Mouse (Mus musculus): ENCODE data around the gene Tbx3. TPM values are rescaled to one million over a fixed set of nuclear protein-coding genes. Genes with fewer than 3 reads are reported as not detected.

Gene Tbx3
- polyA plus RNA-seq, 1 experiment from 2014 or later: 1.7 TPM

DNA sequence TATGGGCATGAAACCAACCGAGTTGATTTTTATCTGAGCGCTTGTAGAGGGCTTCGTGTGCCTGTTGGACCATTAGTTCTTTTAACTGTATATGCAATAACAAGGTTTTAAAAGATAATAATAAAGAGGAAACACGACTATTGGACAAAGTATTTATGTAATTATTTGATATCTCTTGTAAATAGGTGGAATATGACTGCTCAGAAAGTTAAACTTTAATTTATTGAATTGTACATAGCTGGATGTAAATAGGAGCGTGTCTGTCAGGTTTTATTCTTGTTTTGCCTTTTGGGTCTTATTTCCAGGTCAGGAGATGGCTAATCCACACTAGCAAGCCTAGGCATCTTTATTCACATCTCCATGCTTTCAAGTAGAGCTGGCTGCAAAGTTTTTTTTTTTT lies 13.4 kb downstream of the Tbx3 start:
- Histone ChIP-seq H3K9me3 (replicated peaks) (no peaks in the 10 kb centered on the region), H3K4me3 (no peak overlapping the region), H3K27me3 (peaks cover 97% of the 10 kb centered on the region), H3K4me1 (peaks cover 6% of the 10 kb centered on the region), H3K9ac (no peak overlapping the region), H3K27ac (no peak overlapping the region), H3K4me2 (no peak overlapping the region), H3K36me3 (ENCODE audit: poor library complexity, severe bottlenecking) (no peaks in the 10 kb centered on the region)
- no peak for ATAC-seq
- 4% methylated on average over 5 of the region's 5 CpGs for WGBS

GRCm38 (mm10) chr5:119684701-119685391 lies 14.4 kb downstream of the Tbx3 start:
- no peak overlapping the region for H3K27ac ChIP-seq
- no peak overlapping the region for H3K4me2 ChIP-seq
- no peak overlapping the region for H3K9ac ChIP-seq
- H3K4me1 ChIP-seq: peaks cover 6% of the 10 kb centered on the region
- no peaks in the 10 kb centered on the region for H3K36me3 ChIP-seq (ENCODE audit: poor library complexity, severe bottlenecking)
- H3K27me3 ChIP-seq: peaks cover 98% of the 10 kb centered on the region
- no peak for ATAC-seq
- WGBS: under 1% methylated on average over 15 of the region's 15 CpGs
- no peaks in the 10 kb centered on the region for H3K9me3 ChIP-seq (replicated peaks)
- H3K4me3 ChIP-seq: no peak overlapping the region

DNA sequence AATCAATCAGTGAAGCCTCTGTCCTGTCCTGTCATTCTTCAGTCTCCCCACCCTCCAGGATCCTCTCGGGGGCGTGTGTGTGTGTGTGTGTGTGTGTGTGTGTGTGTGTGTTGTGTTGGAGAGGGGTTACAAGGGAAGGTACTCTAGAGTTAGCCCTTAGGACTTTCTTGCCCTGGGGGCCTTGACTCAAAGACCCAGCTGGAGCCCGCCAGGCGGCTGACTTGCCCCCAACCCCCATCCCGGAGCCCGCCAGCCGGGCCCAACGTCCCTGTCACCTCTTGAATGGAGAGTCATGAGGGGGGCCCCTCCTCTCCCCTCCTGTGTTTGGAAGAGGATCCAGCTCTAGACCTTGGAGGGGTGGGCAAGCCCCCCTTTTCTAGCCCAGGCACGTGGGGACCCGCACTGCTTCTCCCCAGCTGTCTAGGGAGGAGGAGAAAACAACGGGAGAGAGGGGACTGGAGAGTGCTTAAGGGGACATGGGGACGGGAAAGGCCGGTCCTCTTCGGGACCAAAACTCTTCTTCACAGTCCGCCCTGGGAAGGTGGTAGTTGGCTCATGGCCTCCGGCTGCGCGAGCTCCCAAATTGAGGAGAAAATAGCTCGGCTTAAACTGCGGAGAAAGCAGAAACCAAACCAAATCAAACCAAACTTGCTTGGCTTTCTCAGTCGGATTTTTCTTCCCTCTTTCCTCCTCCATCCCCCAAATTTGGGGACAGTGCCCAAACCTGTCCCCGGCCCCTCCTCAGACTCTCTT lies 15.2 kb downstream of the Tbx3 start:
- no peak overlapping the region for H3K9ac ChIP-seq
- peaks cover 2% of the 10 kb centered on the region for H3K4me1 ChIP-seq
- H3K4me2 ChIP-seq: peak overlapping the region; percentile 22; the same call in 1 of the 2 replicates
- H3K4me3 ChIP-seq: no peak overlapping the region
- H3K9me3 ChIP-seq (replicated peaks): no peaks in the 10 kb centered on the region
- peaks cover 98% of the 10 kb centered on the region for H3K27me3 ChIP-seq
- no peak for ATAC-seq
- under 1% methylated on average over 22 of the region's 22 CpGs for WGBS
- no peak overlapping the region for H3K27ac ChIP-seq
- H3K36me3 ChIP-seq (ENCODE audit: poor library complexity, severe bottlenecking): no peaks in the 10 kb centered on the region

DNA sequence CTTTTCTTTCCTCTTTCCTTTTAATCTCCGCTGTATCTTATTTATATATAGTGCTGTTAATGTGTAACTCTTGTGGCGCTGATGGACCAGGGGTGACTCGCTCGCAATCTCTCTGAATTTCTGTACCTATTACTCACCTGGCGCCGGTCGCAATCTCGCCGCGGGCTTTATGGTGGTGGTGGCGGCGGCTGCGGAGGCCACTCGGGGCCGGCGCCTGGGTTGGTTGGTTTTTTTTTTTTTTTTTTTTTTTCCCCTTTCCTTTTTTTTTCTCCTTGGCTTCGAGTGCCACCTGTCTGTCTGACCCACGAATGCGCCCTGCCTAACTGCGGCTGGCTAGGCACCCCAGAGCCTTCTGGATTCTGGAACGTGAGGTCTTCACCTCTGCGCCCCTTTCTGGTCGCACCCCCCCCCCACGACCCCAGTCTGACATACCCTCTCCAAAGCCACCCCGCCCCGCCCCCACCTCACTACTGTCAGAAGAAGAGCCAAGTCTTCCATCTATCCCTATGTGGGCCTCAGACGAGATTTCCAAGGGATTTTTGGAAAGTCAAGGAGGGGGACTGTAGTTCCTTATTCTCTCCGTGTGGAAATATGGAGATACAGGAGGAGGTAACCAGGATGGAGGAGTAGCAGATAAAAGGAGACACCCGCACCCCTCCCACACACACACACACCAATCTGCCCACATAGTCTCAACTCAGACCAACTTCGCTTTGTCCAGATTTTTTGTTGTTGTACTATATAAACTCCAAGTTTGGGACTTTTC lies 15.9 kb downstream of the Tbx3 start:
- Histone ChIP-seq H3K4me1 (no peaks in the 10 kb centered on the region), H3K4me2 (peak overlapping the region; percentile 22; the same call in 1 of the 2 replicates), H3K27me3 (peaks cover 97% of the 10 kb centered on the region), H3K36me3 (ENCODE audit: poor library complexity, severe bottlenecking) (no peaks in the 10 kb centered on the region), H3K9ac (no peak overlapping the region), H3K9me3 (replicated peaks) (no peaks in the 10 kb centered on the region), H3K4me3 (no peak overlapping the region), H3K27ac (no peak overlapping the region)
- no peak for ATAC-seq
- under 1% methylated on average over 30 of the region's 30 CpGs for WGBS

GRCm38 (mm10) chr5:119687005-119687855 lies 16.8 kb downstream of the Tbx3 start:
- Histone ChIP-seq H3K27me3 (peaks cover 97% of the 10 kb centered on the region), H3K4me3 (no peak overlapping the region), H3K4me1 (no peaks in the 10 kb centered on the region), H3K27ac (no peak overlapping the region), H3K9ac (no peak overlapping the region), H3K36me3 (ENCODE audit: poor library complexity, severe bottlenecking) (no peaks in the 10 kb centered on the region), H3K4me2 (no peak overlapping the region), H3K9me3 (replicated peaks) (no peaks in the 10 kb centered on the region)
- ATAC-seq: 0 out of 2 replicates have a peak, but pooled peaks have one; percentile 6
- WGBS: 2% methylated on average over 36 of the region's 36 CpGs

DNA sequence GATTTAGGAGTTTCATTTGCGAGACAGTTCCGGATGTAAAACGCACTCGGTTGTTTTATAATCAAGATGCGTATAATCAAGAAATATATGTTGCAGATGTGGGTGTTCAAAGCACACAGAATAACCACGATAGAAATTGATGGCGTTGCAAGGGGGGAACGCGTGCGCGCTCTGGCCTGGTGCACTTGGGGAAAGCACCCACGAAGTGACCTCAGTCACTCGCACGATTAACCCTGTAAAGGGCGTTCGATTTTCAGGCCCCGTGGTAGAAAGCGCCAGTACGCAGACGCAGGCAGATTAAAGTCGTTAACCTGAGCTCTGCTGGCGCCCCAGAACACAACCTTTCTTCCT lies 17.4 kb downstream of the Tbx3 start:
- Histone ChIP-seq H3K4me3 (no peak overlapping the region), H3K9me3 (replicated peaks) (no peaks in the 10 kb centered on the region), H3K4me2 (no peak overlapping the region), H3K4me1 (no peaks in the 10 kb centered on the region), H3K27me3 (peaks cover 97% of the 10 kb centered on the region), H3K9ac (no peak overlapping the region), H3K27ac (no peak overlapping the region), H3K36me3 (ENCODE audit: poor library complexity, severe bottlenecking) (no peaks in the 10 kb centered on the region)
- ATAC-seq: no peak
- WGBS: 4% methylated on average over 22 of the region's 22 CpGs

DNA sequence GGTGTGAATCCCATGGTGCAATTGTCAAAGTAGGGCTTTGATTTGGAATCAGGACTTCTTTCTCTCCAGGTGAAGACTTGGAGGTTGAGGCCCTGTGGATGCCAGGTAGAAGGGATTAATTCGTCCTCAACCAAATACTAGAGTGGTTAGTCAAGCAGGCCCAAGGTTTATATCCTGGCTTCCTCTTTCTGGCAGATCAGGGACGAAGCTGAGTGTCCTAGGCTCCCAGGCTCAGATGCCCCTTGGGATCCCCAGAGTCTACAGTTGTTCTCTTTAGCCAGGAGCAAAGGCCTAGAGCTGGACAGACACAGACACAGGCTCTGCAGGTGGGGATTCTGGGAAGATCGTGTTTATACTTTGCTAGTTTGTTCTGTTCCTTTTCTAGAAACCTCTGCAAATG lies 17.8 kb downstream of the Tbx3 start:
- H3K9ac ChIP-seq: no peak overlapping the region
- no peak overlapping the region for H3K27ac ChIP-seq
- ATAC-seq: no peak
- H3K27me3 ChIP-seq: peaks cover 97% of the 10 kb centered on the region
- H3K4me1 ChIP-seq: no peaks in the 10 kb centered on the region
- H3K4me2 ChIP-seq: no peak overlapping the region
- no peaks in the 10 kb centered on the region for H3K9me3 ChIP-seq (replicated peaks)
- 6% methylated on average over 3 of the region's 3 CpGs for WGBS
- no peak overlapping the region for H3K4me3 ChIP-seq
- H3K36me3 ChIP-seq (ENCODE audit: poor library complexity, severe bottlenecking): no peaks in the 10 kb centered on the region

DNA sequence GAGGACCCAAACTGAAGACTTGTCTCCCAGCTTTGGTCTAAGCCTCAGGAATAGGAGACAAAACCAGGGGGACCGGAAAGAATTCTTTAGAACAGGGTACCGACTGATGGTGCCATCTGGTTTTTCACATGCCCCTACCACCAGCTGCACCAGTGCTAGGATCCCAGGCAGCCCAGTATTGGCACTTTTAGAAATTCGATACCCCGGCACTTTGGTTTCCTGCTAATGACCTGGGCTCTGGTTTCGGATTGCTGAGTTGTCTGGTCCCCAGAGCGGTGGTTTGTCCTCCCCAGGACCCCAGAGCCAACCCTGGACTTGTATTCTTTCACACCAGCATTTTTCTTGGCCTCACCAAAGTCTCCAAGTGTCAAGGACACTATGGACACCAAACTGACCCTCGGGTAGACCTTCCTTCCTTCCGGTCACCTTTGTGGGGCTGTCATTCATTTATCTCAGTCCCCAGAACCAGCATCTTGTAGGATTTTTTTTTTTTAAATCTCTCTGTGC lies 18.5 kb downstream of the Tbx3 start:
- no peak overlapping the region for H3K4me3 ChIP-seq

DNA sequence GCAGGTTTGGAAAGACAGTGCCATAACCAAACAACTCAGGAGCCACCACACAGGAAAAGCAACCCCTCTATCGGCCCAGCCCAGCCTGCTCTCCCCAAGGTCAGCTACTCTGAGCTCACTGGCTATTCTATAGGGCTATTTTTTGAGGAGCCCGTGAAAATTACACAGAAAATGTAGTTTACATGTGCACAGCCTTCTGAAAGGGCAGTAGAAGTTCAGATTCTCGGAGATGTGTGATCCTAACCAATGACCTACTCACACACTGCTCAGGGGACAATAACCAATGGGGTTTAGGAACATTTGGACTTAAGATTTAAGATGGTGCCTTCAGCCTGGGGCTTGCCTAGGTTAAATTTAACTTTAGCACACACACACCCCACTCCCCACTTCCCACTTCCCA lies 19.0 kb downstream of the Tbx3 start:
- Histone ChIP-seq H3K9ac (no peak overlapping the region), H3K4me2 (no peak overlapping the region), H3K4me3 (no peak overlapping the region), H3K27ac (no peak overlapping the region), H3K27me3 (peaks cover 95% of the 10 kb centered on the region), H3K4me1 (peaks cover 4% of the 10 kb centered on the region; the same call in 1 of the 2 replicates), H3K9me3 (replicated peaks) (no peaks in the 10 kb centered on the region), H3K36me3 (ENCODE audit: poor library complexity, severe bottlenecking) (no peaks in the 10 kb centered on the region)
- WGBS: 32% methylated on average over 3 of the region's 3 CpGs
- ATAC-seq: no peak

More for the DNA sequence above, 18.5 kb downstream of the Tbx3 start:
- 18% methylated on average over 8 of the region's 8 CpGs for WGBS
- Histone ChIP-seq H3K27me3 (peaks cover 95% of the 10 kb centered on the region), H3K27ac (no peak overlapping the region), H3K36me3 (ENCODE audit: poor library complexity, severe bottlenecking) (no peaks in the 10 kb centered on the region), H3K4me2 (no peak overlapping the region), H3K4me1 (0 out of 2 replicates have a peak, but pooled peaks cover under 1% of the 10 kb centered on the region), H3K9me3 (replicated peaks) (no peaks in the 10 kb centered on the region), H3K9ac (no peak overlapping the region)
- ATAC-seq: no peak

GRCm38 (mm10) chr5:119691075-119691474 lies 20.6 kb downstream of the Tbx3 start:
- no peak overlapping the region for H3K4me2 ChIP-seq
- no peak overlapping the region for H3K9ac ChIP-seq
- no peaks in the 10 kb centered on the region for H3K9me3 ChIP-seq (replicated peaks)
- 2% methylated on average over 13 of the region's 13 CpGs for WGBS
- ATAC-seq: no peak
- no peaks in the 10 kb centered on the region for H3K36me3 ChIP-seq (ENCODE audit: poor library complexity, severe bottlenecking)
- H3K4me1 ChIP-seq: peaks cover 13% of the 10 kb centered on the region
- H3K27ac ChIP-seq: no peak overlapping the region
- peaks cover 81% of the 10 kb centered on the region for H3K27me3 ChIP-seq
- no peak overlapping the region for H3K4me3 ChIP-seq

GRCm38 (mm10) chr5:119692425-119692824 lies 22.0 kb downstream of the Tbx3 start:
- ATAC-seq: no peak

More at GRCm38 (mm10) chr5:119692425-119692824, 22.0 kb downstream of the Tbx3 start:
- Histone ChIP-seq H3K9ac (no peak overlapping the region), H3K27ac (no peak overlapping the region), H3K27me3 (peaks cover 74% of the 10 kb centered on the region), H3K36me3 (ENCODE audit: poor library complexity, severe bottlenecking) (no peaks in the 10 kb centered on the region), H3K9me3 (replicated peaks) (no peaks in the 10 kb centered on the region), H3K4me1 (peaks cover 13% of the 10 kb centered on the region), H3K4me3 (no peak overlapping the region), H3K4me2 (no peak overlapping the region)
- WGBS: 29% methylated on average over 6 of the region's 6 CpGs
